Mouse (Mus musculus) layer of hippocampus, postnatal 36 days (tissue): ENCODE data around the gene Uox. TPM values are rescaled to one million over a fixed set of nuclear protein-coding genes. Genes with fewer than 3 reads are reported as not detected.

Experiments
- DNase-seq, 2 experiments: peaks; one replicate each; pipeline ENCODE4 v3.0.0; 2022
- total RNA-seq, 2 experiments: library from RNA; stranded (reverse); gene quantifications; 2 replicates each; pipeline ENCODE4 v1.2.3; 2021

Uox gene
- total RNA-seq, 2 experiments from 2014 or later = 0.18 to 0.25 TPM

DNA sequence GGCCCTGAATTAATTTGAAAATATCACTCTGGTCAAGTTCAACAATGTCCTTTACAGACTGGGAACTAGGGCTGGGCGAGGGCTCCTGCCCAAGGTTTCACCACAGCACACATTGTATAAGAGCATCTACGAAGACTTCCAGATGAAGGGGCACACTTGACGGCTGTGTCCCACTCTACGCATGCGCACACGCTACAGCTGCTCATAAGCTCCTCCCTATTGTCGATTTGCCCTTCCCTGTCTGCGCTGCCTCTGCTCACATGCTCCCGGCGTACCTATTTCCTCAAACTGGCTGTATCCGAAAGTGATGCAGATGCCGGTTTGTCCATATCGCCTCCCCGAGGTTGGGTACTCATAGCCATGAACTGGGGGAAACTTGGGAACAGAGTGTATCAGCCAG, 16.4 kb downstream of the Uox start:
- DNase-seq = no peak

DNA sequence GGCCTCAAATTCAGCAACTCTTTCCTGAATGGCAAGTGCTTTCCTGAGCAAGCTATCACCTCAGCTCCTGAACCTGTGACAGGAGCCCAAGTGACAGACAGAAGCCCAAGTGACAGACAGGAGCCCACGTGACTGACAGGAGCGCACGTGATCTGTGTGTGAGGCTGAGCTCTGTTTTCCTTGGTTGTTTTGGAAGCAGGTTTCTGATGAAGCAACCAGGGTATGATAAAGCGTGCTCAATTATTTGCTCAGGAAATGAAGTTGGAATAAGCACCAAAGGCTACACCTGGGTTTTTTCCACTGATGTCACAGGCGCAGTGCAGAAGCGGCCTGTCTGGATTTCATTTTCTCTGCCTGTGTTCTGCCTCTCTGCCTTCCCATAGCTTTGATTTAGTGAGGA, 19.3 kb downstream of the Uox start:
- DNase-seq = no peak

DNA sequence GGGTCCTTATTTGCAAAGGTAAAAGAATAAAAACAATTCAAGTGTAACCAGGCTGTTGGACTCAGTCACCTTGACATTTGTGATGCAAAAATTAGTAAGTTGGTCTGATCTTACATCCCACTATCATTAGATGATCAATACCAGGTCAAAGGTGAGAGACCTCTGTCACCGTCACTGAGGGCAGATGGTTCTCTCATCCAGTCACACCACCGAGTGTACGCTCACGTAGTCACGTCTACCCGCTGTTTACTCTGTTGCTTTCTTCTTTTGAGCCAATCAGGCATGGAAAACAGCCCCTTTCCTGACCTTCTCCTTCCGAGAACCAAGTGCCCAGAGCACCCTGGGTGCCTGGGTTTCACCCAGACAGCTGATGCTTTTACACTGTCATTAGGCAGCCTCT, 20.9 kb downstream of the Uox start:
- DNase-seq = no peak

GRCm38 (mm10) chr3:146591601-146592000, 21.4 kb downstream of the Uox start:
- DNase-seq = no peak

DNA sequence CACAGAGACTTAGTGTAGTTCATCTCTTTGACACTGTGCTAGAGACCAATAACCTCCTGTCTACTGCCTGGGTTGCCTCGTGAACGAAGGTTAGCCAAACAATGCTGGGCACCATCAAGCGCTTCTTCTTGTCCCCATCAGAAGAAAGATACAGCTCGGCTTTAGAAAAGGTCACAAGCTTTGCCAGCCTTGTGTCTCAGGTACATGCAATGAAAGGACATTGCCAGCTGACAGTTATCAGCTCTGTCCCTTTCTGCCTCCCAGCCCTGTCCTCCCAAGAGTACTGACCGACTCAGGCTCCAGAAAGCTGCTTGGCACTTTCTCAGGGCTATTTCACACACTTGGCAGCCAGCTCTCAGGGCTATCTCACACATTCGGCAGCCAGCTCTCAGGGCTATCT, 25.2 kb downstream of the Uox start:
- no peak for DNase-seq

DNA sequence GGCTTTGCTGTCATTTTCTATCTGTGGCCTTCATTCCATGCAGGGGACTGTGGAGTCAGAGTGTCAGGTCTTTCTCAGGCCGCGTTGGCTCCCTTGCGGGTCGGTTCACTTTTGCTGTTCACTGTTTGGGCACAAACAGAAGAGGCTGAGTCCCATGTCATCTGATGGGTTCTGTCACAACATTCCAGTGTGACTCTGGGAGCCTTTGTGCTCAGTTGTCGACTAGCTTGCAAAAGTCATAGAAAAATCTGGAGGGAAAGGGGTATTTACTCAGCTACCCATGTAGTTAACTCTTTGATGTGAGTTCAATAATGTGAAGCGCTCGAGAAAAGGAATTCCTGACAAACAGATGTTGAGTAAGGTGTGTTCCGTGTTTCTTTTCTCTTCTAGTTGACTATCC, 26.2 kb downstream of the Uox start:
- DNase-seq = no peak

DNA sequence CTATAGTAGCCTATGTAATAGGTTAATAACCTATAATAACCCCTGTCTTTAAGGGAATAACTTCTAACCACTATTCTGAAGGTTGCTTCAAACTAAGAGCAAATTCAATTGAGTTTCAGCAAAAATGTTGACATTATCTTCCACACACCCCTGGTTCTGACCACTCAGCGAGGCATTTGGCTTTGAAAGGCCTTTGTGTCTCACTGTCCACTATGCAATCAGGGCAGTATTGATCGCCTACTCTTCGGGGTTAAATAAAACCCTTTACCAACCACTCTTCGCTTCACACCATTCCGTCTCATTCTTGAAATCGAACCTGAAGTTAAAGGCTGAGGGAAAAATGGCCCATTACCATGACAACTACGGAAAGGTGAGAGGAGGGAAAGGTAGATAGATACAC, 26.6 kb downstream of the Uox start:
- DNase-seq = no peak

DNA sequence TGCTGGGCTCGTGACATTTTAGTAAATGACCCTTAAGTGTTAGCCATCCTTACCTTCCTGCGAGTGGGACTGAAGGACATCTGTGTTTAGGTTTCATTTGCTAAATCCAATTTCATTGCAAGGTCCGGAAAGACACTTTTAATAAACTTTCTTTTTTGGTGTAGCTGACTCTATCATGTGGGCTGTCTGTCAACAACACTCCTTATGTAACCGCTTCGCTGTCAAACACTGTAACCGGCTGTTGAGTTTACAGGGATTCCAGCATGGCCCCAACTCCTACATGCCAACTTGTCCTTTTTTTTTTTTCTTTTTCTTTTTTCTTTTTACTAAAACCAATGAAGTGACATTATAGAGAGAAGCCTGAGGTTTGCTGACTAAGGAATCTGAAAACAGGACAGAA, 28.2 kb downstream of the Uox start:
- DNase-seq = peak; percentile 21 to 28

DNA sequence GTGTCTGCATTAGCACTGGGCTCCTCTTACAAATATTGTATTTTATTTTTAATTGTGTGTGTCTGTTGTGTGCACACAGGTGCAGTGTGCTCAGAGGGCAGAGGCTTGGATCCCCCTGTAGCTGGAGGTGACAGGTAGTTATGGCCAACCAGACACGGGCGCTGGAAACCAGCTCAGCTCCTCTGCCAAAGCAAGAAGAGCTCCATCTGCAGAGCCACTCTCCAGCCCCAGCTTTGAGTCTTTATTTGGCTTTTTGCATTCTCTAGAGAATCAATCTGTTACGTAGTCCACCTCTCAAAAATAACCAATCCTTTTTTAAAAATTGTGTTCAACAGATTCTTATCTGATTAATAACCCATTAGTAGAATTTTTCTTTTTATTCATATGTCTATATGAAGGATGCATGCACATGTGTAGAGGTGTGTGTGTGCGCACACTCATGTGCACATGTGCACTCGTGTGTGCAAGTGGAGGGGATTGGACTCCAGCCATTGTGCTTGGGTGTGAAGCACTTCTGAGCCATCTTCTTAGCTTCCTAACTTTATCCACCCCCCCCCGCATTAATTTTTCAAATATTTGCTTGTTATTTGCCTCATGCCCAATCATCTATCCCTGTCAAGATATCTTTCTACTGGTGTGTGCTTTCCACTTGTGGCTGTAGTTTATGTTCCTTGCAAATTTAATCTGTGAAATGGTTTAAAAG, 29.1 kb downstream of the Uox start:
- no peak for DNase-seq

DNA sequence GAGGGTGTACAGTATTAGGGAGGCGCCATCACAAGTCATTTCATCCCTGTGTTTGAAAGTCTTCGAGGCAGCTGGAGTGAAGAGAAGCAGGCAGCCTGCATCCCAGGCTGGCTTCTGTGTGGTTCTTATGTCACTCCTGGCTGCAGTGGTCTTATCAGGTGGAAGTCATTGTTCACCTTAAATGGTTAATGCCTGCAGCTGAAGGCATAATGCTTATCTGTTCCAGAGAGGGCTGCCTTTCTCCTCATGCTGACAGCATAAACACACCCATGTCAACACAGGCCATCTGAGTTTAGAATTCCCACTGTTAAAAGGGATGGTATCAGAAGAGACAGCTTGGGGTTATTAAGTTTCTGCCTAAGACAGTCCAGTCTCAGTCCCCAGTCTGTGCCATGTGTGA, 31.0 kb downstream of the Uox start:
- no peak for DNase-seq

DNA sequence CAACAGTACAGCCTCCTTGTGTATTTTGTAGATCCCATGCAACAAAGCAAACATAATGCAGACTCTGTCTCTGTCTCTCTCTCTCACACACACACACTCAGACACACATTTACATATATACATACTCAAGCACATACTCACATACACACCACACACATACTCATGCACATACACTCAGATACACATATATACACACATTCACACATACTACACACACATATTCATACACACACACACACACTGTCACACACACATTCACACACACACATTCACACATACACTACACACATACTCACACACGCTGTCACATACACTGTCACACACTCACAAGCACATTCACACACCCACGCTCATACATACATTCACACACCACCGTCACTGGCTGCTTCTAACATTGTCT, 32.3 kb downstream of the Uox start:
- DNase-seq = no peak

GRCm38 (mm10) chr3:146604647-146605046, 34.4 kb downstream of the Uox start:
- no peak for DNase-seq

- DNase-seq = peak in 1 of 2 experiments; percentile 17
Observed at GRCm38 (mm10) chr3:146607368-146607767, 37.1 kb downstream of the Uox start.

GRCm38 (mm10) chr3:146610322-146610721, 40.1 kb downstream of the Uox start:
- no peak for DNase-seq

- no peak for DNase-seq
Observed at GRCm38 (mm10) chr3:146611261-146611660, 41.0 kb downstream of the Uox start.

GRCm38 (mm10) chr3:146611821-146612220, 41.6 kb downstream of the Uox start:
- no peak for DNase-seq

GRCm38 (mm10) chr3:146615496-146615895, 45.3 kb downstream of the Uox start, which contains the start of gene Dnase2b:
Gene Dnase2b, minus strand, starts transcription at chr3:146615596.
- DNase-seq = no peak

- DNase-seq = no peak
Observed at GRCm38 (mm10) chr3:146616533-146617283, 46.5 kb downstream of the Uox start.

DNA sequence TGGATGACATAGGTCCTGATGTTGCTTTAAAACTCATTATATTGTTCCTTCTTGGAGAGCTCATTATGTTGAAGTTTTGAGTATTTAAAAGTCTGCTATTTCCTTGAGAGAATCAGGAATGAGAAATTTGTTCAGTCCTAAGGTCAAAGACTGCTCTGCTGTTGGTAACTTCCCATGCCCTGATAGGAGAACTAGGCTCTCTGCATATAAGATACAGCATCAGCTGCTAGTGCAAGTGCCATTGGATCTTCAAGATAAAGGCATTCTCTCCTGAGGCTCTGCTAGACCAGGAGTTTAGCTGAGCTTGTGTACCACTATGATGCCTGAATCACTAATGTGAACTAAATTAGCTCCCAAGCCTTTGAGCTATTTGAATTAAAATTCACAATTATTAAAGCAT, 47.7 kb downstream of the Uox start:
- no peak for DNase-seq

DNA sequence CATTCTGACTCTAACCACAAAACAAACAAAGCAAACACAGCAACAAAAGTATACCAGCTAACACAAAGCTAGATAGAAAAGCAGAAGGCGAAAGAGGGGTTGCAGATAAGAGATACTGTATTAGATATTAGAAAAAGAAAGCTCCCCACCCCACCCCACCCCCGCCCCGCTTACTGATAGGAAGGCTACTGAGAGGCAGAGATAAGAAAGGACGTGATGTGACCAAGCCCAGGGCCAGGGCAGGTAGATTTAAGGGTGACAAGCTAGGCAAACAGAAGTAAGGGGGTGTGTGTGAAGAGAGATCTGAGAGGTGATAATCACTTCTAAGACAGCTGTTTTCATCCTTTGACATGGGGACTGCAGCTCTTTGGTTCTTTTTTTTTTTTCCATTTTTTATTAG, 48.1 kb downstream of the Uox start:
- no peak for DNase-seq

GRCm38 (mm10) chr3:146620101-146620500, 49.9 kb downstream of the Uox start:
- DNase-seq = no peak

DNA sequence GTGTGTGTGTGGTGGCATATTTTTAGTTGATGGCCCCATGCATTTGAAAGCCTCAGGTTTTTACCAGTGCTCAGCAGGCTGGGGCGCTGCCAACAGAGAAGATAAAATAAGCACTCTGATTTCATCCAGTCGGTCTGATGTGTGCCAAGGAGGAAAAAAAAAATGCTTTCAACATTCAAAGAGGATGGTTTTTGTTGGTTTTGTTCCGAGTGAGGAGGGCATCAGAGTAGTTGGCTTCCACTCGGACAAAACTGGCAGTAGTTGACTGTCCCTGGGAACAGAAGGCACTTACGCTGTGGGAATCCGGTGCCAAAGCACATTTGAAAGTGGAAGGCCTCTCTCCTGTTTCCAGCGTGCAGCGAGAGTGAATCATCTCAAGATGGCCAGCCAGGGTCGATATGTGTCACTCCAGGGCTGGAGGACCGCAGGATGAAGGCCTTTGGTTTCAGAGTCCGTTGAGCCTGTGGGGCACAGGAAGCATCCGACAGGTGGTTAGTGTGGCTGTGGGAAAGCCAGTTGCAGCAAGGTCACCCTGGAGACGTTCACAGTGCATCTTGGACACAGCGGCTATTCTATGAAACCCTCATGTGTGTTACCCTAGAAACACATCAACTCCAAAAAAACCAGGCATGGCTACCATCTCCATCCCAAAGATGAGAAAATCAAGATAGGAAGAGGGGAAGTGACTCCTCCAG, 50.5 kb downstream of the Uox start:
- DNase-seq = peak; percentile 56 to 66

DNA sequence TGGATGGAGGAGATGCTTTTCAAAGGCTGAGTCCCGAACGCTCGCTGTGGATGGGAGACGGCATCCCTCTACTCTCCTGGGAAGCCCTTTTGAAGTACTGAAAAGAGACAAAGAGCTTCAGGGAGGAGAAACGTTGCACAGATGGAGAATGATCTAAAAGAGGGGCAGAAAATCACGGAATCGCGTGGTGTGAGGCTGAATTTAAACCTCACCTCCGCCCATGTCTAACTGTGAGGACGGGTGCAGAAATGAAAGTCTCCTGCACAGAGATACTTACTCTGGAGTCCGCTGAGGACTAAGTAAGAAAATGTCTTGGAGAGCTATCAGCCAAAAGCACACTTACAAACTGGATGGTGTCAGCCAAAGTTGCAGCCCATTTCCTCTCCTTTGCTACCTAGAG, 51.7 kb downstream of the Uox start:
- no peak for DNase-seq

- no peak for DNase-seq
Observed at GRCm38 (mm10) chr3:146625766-146626165, 55.5 kb downstream of the Uox start.
